Mouse (Mus musculus) adipocyte (in vitro differentiated cells): Measurements from ENCODE around the gene Osbpl8.
"Not testable (repeated sequence)": the region's sequence is repeated elsewhere in the genome, so short reads cannot be mapped to it uniquely, and the experiment has no call there.

ENCODE experiments used
- DNase-seq: peaks from one replicate; pipeline ENCODE4 v3.0.0-alpha.2; 2016; ENCODE audit warnings: low spot score

Osbpl8 gene

DNA sequence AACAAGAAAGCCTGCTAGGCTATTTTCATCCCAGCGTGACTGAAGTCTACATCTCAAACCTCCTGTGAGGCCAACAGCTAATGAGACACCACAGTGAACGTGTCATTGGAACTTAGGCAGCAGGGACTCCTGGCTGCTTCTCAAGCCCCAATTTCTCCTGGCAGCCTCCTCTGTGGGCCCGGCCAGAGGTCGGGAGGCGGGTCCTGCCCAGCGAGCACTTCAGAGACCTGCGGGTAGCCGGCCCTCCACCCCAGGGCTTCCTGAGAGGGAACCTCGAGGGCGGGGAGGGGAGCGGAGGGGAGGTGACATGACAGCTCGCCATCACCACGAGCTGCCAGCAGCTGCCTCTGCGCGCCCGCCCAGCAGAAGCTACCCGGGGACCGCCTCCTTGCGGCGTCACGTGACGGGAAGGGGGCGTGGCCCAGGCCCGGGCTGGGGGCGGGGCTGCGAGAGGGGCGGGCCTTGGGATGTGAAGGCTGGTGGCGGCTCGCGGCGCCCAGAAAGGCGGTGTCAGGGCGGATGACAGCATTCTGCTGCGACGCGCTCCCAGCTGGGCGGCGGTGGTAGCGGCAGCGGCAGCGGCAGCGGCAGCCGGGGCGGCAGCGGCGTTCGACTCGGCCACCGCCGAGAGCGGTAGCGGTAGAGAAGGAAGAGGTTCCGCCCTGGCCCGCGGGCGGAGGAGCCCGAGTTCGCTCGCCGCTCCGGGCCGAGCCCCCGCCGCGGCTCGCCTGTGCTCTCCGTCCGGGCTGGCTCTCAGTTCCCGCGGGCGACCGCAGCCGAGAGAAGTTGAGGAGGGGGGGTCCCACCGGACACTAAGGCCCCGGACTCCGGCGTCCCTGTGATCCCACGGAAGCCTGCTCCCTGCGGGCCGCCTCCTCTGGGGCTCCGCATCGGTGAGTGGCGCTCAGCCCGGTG is at the start of gene Osbpl8:
Osbpl8 (plus strand) TSS at position 449 of the 915 bp plus-strand sequence.
- peak; percentile 94 for DNase-seq

DNA sequence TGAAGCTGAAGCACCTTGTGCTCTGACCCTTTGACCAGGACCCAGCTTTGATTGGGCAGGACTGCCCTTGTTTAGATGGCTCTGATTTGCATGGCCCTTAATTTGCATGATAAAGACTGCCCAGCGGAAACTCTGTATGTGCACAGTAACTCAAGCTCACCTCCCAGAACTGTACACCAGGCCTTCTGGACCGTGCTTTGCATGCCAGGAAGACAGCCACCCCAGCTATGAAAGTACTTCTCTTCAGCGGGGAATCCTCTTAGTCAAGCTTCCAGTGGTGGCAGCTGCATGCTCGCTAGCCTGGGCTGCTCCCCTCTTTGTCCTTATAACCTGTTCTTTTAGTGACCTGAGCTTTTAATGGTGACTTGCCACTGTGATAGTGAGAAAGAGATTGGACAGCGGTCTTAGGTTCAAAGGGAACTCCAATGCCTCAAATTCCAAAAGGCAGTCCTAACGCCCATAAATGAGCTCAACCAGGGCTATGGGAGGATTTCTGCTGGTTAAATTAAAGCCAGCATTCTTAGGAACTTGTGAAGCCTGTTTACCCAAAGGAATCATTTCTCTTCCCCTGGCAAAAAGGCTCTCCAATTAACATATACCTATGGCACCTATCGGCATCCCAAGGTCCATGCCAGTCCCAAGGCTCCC is 47.2 kb upstream of the Osbpl8 start:
- DNase-seq = no peak

DNA sequence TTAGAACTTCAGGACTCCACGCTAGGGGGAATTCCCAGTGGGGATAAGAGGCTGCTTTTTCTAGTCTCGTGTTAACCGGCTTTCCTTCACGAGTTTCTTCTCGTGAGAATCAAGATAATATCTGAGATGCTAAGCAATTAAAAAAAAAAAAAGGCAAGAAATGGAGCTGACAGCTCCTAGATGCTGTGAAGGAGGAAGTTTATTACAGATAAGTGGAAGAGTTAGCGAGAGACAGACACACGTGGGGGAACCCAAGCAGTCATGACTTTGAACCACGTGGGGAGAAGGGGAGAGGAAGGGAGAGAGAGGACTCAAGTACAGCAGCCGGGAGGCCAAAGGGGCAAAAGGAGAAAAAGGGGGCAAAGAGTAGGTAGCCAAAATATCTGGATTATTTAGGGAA is 46.3 kb upstream of the Osbpl8 start:
- no peak for DNase-seq

DNA sequence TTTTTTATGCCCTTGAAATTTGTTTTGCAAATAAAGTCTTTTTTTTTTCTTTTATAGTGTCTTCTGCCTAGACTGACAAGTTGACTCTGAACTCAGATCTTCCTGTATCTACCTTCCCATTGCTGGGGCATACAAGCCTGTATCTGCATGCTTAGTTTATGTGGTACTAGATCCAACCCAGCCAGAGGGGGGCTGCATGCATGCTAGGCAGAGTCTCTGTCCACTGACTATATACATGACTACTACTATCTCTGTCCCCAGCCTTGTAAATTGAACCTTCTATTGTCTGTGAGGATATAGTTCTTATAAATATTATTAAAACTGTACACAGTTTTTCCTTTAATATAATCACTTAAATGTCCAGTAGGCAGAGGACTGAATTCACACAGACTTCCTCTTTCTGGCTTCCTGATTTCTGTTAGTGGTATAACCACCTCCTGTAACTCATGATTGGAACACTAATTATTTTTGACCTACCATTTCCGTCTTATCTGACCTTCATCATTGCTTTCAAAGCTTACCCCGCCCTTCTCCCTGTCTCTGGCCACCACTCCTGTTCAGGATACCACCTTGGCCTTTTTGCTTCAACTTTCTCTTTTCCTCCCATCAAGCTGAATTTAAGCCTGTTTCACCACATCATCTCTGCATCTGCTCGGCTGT is 45.4 kb upstream of the Osbpl8 start:
- DNase-seq = no peak

DNA sequence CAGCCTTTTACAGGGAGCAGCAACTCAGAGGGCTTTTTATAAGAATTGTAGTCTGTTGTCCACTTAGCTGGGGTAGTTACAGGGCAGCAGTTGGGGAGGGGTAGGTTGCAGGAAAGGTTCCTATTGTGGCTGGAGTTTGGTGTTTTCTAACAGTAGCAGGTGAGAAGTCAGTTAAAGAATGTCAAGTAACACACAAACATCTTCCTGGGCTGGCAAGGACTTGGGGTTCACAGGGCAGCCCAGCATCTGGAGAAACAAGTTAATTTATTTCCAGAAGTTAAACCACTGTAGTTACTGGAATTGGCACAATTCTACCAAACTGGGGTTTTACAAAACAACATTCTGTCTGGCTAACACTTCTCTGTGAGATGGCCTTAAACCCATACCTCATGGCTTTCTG is 44.8 kb upstream of the Osbpl8 start:
- no peak for DNase-seq

DNA sequence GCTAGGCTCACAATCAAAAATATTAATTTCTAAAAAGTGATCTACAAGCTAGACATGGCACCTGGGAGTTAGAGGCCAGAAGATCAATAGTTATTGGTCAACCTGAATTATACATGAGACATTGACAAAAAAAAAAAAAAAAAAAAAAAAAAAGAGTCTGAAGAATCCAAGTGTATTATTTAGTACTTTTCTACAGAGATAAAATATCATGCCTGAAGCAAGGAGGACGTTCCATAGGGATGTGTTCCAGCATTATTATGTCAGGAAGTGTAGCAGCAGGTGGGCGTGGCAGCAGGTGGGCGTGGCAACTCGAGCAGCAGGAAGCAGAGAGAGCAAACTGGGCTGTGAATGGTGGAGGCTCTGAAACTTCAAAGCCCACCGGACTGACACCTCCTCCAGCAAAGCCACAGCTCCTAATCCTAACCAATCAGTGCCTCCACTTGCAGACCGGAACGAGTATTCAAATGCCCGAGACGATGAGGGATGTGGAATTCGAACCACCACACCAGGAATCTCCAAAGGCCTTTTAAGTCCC is 41.6 kb upstream of the Osbpl8 start:
- no peak for DNase-seq

DNA sequence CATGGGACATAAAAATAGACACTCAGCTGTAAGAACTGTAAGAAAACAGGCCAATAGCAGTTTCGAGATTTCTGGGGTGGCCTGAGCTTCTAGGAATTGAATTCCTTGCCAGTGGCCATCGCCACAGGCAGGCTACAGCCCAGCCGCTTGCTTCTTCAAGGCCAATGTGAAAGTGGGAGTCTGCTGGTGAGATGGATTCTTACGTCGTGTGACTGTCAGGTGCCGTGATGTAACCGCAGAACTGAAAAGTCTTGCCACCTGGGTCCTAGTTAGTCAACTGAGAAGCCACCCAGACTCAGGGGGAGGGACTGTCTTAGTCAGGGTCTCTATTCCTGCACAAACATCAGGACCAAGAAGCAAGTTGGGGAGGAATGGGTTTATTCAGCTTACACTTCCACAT is 40.4 kb upstream of the Osbpl8 start:
- DNase-seq = no peak

DNA sequence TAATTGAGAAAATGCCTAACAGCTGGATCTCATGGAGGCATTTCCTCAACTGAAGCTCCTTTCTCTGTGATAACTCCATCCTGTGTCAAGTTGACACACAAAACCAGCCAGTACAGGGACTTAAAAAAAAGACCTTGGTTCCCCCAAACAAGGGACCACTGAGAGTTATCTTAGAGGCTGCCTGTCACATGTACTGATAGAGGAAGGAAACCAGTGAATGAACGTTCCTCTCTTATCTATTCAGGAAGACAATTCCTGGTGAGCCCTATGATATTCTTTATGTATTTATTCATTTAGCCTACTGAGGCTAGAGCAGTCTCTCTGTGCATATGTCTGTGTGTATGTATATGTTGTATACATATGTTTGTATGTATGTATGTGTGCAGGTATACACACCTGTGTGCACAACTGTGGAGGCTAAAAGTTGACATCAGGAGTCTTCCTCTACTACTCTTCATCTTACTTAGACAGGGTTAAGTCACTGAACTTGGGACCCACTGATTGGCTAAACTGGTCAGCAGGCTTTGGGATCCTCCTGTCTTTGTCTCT is 39.7 kb upstream of the Osbpl8 start:
- no peak for DNase-seq

DNA sequence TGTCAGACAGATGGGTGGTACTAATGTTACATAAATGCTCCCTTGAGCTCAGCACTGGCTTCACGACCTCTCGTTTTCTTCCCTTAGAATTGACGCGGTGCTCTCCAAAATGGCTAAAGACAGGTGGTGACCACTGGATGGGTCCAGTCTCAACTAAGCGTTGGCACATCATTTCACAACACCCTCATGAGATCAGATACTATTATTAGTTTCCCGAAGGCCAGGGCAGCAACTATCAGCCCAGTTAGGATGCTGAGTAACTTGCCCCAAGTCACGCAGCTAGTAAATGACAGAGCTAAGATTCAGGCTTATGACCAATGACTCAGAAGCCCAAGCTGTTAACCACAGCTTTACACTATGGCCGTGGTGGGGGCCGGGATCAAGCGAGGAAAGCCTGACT is 37.2 kb upstream of the Osbpl8 start:
- no peak for DNase-seq

DNA sequence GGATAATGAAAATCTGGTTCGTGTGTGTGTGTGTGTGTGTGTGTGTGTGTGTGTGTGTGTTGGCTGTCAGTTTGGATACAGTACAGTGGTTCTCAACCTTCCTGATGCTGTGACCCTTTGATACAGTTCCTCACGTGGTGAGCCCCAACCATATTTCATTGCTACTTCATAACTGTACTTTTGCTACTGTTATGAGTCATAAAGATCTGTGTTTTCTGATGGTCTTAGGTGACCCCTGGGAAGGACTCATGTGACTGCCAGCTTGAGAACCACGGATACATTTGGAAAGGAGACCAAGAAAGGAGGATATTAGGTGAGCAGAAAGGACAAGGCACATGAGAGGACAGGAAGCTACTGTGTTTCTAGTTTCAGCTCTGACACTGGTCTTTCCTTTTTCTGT is 36.1 kb upstream of the Osbpl8 start:
- no peak for DNase-seq

DNA sequence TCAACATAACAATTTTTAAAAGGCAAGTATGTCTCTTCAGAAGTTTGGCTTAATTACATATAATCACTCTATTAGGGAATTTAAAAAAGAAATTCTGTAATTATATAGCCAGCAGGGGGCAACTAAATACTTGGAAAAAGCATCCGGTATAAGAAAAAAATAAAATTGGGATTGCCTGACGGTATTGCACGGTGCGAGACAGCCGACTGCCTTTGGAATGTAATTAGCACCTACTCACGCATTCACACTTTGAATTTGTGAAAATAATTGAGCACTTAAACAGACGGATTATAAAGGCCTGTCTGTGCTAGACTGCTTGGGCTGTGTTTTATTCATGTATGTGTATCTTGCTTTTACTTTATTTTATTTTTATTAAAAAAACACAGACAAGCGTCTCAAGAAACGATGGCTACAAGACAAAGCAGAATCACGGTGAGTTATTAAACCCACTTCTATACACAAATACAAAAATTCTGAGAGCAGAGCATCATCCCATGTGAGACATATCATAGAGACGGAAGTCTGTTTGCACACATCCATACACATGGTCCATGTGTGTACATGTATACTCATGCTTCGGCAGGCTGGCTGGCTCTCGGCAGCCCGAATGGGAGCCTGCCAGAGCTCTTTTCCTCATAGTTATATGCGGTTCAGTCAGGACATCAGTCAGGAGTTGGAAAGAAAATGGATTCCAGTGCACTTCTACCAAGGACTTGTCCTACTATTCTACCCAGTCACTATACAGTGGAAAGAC is 34.5 kb upstream of the Osbpl8 start:
- DNase-seq = no peak

DNA sequence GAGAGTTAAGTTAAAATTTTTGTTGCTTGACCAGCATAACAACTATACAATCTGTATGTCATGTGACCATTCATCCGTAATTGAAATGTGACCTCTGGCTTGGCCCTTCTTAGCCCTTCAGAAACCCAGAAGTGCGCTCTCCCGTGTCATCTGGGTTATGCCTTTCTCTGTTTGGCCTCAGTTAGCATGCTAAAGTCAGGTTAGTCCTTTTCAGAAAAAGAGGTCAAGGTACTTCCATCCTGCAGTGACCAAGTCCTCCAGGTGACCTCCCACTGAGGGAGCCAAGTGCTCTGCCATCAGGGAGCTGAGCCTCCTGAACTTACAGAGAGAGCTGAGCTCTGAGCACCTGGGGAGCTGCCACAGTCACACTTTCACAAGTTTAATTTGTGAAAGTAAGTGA is 33.7 kb upstream of the Osbpl8 start:
- DNase-seq = no peak

DNA sequence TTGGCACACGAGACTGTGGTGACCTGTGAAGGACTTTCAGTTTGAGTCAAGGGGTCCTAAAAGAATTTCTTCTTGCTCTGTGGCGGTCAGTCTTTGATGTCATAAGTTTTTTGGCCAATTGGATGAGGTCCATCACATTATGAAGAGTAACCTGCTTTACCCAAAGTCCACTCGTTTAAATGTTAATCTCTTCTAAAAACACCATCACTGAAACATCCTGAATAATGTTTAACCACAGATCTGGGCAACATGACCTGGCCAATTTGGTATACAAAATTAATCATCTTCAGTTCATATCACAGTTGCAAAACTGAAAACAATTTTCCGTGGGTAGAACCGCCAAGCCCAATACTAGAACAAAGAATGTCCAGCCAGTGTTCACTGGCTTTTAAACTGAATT is 31.3 kb upstream of the Osbpl8 start:
- no peak for DNase-seq

DNA sequence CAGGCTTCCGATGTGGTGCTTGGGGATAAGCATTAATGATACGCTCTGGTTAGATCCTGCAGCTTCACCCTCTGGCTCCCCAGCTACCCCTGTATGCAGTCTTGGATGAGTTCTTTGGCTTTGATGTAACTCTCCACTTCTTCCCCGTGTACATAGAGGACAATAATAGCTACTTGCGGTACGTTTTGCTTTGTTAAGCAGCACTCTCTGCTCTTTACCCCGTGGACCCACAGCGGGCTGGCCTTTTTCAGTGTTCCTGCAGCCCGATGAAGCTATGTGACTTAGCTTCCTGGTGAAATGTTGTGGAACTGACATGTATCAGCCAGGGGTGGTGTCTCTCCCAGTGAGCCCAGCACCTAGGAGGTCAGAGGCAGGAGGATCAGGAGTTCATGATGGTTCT is 30.6 kb upstream of the Osbpl8 start:
- no peak for DNase-seq

DNA sequence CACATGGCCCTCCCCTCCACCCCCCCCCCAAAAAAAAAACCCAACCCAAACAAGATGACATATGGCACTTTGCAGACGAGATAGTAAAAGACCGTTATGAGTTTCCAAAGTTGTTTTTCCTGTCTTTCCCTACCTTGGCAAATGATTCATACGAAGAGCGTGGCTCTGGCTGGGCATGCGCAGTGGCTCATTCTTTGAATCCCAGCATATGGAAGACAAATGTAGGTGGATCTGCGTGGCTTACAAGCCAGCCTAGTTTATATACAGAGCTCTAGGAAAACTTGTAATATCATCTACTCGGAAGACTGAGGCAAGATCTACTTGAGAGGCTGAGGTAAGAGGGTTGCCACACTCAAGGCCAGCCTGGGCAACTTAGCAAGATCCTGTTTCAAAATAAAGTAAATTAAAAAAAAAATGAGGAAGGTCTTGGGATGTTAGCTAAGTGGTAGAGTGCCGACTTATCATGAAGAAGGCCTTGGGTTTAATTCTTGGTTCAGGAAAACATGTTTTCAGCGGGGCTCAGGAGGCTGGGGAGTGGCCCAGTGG is 30.1 kb upstream of the Osbpl8 start:
- DNase-seq = no peak

DNA sequence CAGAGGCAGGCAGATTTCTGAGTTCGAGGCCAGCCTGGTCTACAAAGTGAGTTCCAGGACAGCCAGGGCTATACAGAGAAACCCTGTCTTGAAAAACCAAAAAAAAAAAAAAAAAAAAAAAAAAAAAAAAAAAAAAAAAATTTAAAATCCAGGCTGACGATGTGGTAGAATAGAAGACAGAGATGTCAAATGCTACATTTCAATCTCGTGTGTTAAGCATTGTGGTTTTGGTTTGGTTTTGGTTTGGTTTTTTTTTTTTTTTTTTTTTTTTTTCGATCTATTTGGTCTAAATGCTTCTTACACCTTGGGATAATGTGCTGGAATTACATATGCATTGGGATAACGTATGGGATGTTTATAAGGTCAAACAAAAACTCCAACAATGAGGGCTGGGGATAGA is 28.2 kb upstream of the Osbpl8 start:
- not testable (repeated sequence) for DNase-seq

DNA sequence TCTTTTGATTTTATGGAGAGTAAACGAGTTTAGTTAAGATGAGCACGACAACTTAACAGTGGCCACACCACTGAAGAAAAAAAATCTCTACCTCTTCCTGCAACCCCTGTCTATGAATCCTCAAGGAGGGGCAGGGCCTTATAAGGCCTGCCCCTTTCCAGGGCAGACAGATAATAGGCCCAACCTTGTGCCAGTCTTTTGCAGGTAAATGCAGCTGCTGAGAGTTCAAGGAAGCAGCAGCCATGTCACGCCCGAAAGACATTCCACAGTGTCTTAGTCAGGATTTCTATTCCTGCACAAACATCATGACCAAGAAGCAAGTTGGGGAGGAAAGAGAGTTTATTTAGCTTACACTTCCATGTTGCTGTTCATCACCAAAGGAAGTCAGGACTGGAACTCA is 26.6 kb upstream of the Osbpl8 start:
- no peak for DNase-seq

DNA sequence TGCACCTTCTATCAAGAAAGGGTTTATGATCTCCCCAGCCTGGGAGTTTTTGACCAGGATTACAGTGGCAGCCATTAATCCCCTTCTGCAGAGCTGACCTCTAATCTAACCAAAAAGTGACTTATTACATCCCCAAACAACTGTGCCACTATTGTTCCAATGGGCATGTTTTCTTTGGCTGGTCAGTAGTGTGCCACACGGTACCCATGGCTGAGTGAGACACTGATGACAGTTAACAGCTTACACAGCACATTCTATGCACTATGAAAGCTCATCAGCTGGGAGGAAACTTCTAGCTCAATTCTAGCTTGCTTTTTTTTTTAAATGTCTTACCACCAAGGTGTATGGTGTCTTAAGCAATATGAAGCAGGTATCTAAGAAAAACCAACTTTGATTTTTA is 25.4 kb upstream of the Osbpl8 start:
- DNase-seq = no peak

DNA sequence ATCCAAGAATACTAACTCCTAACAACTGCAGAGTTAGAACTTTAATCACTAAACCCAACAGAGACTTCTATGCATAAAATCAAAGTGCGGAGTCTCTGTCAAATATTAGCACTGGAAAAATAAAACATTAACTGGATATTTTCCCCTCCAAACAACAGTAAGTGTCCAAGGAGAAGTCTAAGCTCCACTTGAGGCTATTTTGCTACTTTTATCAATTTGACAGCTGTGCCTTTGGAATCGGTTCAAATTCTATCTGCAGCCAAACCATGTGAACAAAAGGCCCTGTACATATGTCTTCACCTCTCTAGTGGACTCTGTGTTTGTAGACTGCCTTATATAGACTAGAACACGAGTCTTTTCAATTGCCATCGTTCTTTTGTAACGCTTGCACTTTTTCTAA is 24.7 kb upstream of the Osbpl8 start:
- DNase-seq = peak; percentile 43

DNA sequence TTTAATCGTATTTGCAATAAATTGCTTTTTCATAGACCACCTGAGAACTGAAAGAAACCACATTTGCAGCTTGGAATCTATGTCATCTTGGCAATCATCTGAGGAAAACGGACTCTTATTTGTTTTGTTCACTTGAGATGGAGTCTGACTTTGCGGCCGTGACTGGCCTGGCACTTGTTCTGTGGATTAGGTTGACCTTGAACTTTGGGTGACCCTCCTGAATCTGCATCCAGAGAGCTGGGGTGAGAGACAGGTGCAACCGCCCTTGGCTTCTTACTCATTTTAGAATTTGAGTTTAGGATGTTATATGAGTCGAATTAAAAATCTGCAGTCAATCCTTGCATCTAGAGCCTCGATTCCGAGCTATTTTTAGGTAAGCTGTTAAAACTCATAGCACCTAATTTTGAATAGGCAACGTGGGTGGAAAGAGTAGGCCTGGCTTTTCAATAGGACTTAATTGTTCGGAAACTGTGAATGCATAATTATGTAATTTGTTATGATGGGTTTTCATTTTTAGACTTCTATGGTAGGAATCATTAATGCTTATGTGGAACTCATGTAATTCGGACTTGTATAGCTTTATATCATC is 20.1 kb upstream of the Osbpl8 start:
- no peak for DNase-seq

DNA sequence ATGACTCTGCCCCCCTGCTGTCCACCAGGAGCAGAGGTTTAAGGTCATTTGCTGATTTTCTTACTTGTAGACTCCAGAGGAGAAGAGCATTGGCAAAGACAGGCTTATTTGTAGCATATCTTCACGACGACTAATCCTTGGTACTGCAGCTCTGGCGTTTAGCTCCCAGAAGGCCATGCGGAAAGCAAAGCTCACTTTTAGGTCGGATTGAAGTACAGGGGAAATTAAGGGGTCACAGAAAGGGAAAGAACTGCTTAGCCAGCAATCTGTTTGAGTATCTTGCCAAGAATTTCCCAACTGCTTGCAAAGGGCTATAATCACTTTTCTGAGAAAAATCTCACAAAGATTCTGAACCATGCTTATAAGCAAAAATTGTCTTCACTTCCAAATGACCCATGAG is 14.8 kb upstream of the Osbpl8 start:
- no peak for DNase-seq
